Mouse (Mus musculus): ENCODE data around the gene 1700019D03Rik.
A peak's percentile ranks its signal among the peaks of the same experiment; 100 is the strongest.
"Not testable (repeated sequence)": the region's sequence is repeated elsewhere in the genome, so short reads cannot be mapped to it uniquely, and the experiment has no call there.

The 1700019D03Rik gene

DNA sequence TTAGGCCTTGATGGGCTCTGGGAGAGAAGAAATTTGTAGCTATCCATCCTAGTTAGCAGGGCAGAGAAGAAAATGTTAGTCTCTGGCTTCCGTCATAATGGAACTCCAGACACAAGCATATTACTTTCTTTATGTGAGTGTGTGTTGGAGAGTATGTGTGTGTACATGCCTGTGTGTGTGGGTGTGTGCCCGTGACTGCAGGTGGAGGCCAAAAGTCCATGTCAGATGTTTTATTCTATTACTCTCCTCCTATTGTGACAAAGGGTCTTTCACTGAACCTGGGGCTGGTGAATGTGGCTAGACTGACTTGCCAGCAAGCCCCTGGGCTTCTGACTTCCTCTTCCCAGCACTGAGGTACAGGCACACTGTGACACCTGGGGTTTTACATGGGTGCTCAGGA is 65.5 kb downstream of the 1700019D03Rik start:
- no peak for DNase-seq (ENCODE audit: low read depth, low spot score)

DNA sequence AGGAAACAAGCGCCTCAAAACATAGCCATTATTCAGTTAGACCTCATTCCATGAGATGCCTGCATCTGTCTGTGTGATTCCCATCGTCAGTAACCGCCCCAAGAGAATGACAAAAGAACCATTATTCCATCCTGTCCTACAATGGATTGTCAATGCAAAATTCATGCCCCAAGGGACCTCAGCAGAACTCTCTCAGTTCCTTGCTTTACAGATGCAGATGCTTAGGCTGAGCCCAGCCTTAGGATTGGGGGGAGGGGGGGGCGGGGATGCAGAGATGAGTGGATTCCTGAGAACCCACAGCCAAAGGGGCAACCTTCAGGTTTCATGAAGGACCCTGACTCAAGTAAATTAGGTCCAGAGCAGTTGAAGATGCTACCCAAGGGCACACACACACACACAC is 66.4 kb downstream of the 1700019D03Rik start:
- DNase-seq (ENCODE audit: low read depth, low spot score): no peak

DNA sequence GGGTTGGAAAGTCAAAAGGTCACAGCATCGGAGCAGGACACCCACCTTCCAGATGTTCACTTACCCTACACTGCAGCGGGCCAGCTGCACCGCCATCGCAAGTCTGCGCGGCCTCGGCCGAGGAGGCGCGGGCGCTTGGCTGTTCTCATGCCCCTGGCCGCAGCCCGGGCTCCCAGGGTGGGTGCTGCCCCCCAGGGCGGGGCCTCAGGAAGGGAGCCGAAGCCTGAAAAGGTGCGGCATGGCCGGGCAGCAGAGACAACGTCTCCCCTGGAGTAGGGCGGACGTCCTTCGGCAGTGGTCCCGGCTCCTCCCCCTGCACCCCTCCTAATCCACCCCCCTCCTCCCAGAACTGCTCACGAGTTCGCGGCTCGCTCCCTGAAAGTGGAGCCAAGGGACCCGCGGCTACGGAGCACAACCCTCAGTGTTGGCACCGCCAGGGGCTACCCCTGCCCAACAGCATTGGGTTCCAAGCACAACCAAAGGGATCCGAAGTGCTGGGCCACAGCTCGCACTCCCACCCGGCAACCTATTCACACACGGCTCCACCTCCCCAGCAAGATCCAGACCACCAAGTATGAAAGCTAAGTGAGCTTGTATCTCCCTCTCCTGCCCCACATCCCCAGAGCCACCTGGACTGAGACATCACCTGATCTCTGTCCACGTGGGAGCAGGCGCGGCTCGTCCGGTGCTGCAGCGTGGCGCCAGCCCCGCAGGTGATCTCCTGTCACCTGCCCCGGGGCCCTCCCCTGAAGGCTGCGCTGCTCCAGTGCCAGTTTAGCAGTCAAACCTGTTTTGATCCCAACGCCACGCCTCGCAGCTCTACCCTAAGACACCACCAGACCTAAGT is 67.2 kb downstream of the 1700019D03Rik start:
- DNase-seq (ENCODE audit: low read depth, low spot score): no peak

DNA sequence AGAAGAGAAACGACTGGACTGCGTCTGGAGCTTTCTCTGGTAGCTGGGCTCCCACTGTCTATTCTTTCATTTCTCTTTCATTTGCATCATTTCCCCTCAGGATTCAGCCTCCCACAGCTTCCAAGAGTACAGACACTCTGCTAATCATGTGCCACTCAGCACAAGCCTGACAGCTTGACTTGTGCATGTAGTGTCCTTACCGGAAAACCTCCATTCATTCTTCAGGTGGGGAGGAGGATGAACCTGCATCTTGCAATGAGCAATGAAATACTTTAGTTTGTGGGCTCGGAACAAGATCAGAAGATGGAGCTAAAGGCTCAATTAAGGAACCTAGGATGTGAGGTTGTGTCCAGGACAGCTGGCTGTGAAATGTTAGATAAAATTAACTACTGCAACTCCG is 67.8 kb downstream of the 1700019D03Rik start:
- peak; percentile 9 for DNase-seq (ENCODE audit: low read depth, low spot score)

GRCm38 (mm10) chr1:52951146-52951868 is 68.7 kb downstream of the 1700019D03Rik start:
- DNase-seq (ENCODE audit: low read depth, low spot score): no peak

GRCm38 (mm10) chr1:52947895-52948294 is 72.1 kb downstream of the 1700019D03Rik start:
- no peak for DNase-seq (ENCODE audit: low read depth, low spot score)

- no peak for DNase-seq (ENCODE audit: low read depth, low spot score)
Observed at GRCm38 (mm10) chr1:52939021-52939420, 81.0 kb downstream of the 1700019D03Rik start.

DNA sequence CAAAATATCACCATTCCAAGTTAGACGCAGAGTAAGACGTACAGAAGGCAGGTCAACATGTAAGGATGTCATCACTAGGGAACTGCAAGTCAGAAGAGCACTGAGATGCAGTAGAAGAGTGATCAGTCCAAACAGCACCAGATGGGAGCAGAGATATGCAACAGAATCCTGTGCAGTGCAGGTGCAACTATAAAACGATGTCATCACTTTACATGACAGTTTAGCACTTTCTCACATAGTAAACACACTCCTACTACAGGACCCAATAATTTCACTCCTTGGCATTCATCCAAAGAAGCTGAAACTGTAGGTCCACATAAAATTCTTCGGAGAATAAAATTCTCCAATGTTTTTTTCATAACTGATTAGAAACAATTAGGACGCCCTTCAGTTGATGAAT is 85.5 kb downstream of the 1700019D03Rik start:
- DNase-seq (ENCODE audit: low read depth, low spot score): no peak

- DNase-seq (ENCODE audit: low read depth, low spot score): not testable (repeated sequence)
Observed at GRCm38 (mm10) chr1:52924482-52924881, 95.5 kb downstream of the 1700019D03Rik start.

DNA sequence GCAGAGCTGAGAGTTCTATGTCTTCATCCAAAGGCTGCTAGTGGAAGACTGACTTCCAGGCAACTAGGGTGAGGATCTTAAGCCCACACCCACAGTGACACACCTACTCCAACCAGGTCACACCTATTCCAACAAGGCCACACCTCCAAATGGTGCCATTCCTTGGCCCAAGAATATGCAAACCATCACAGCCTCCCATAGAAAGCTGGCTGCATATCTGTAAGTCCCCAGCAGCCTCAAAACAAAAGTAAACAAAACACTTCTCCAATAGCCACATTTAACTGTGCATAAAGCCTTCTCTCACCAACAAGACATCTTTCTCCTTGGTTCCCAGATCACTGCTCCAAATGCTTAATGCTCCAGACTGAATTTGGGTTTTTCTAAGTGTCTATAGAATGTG is 101.1 kb downstream of the 1700019D03Rik start:
- not testable (repeated sequence) for DNase-seq (ENCODE audit: low read depth, low spot score)

DNA sequence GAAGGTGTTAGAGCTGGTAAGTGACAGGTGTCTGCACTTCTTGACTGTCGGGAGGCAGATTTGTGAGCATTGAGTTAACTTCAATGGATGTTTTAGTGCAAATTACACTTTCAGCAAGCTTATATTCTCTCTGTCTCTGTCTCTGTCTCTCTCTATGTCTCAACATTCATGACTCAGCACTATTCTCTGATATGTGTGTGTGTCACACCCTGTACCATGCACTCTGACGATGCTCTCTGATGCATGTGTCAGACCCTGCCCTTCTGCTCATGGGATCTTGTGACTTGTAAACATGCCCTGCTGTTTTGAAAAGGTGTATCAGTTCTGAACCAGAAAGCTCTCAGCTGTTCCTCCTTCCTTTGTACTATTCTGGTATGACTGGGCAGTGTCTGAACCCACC is 103.3 kb downstream of the 1700019D03Rik start:
- DNase-seq (ENCODE audit: low read depth, low spot score): no peak

DNA sequence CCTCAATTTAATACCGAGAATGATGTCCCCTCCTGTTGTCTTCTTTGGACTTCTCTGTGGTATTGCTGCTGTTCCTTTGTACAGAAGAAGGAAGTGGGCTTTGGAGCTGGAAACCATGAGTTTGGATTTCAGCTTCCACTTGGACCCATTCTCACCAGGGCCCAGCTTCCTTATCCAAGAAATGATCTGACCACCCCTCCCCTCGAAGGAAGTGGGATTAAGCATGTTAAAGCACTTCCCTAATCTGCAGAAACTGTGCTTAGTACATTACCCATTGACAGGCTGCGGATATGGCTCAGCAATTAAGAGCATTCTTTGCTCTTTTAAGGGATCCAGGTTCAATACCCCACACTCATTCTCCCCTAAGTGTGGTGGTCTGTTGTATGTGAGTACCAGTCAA is 110.2 kb downstream of the 1700019D03Rik start:
- no peak for DNase-seq (ENCODE audit: low read depth, low spot score)

- no peak for DNase-seq (ENCODE audit: low read depth, low spot score)
Observed at GRCm38 (mm10) chr1:52884208-52884607, 135.8 kb downstream of the 1700019D03Rik start.

All from retina, adult 2 months (tissue).